In genomic region chr9:96731961-96732511, GRCm38 (mm10) we compare ENCODE assay signal across 8 mouse cellular contexts. TPM values are rescaled to one million over a fixed set of nuclear protein-coding genes. Genes with fewer than 3 reads are reported as not detected.
DNase-seq lines count a peak whose midpoint lies in the region; ATAC-seq and TF ChIP-seq lines count a peak whose summit lies in the region.

No protein-coding gene starts in this region.

- H3K27ac ChIP-seq in layer of hippocampus, adult 2 months, result peak overlapping the region; percentile 89
- H3K27ac ChIP-seq in embryonic facial prominence, embryonic 12.5 days, result no peak overlapping the region
- peak overlapping the region; percentile 91 for H3K27ac ChIP-seq in hindbrain, embryonic 15.5 days (replicated peaks)

- no peak for ATAC-seq in embryonic facial prominence, embryonic 12.5 days (ENCODE audit: insufficient number of reproducible peaks, insufficient read depth, low FRiP score, low TSS enrichment)
- peak; percentile 82 for ATAC-seq in hindbrain, embryonic 15.5 days (ENCODE audit: low FRiP score, low read depth)
- no peak for ATAC-seq in megakaryocyte-erythroid progenitor cell, adult 5-6 weeks (replicated peaks; ENCODE audit: low FRiP score, low TSS enrichment, poor library complexity, severe bottlenecking)

- H3K9ac ChIP-seq in embryonic facial prominence, embryonic 12.5 days, result no peak overlapping the region
- H3K9ac ChIP-seq in hindbrain, embryonic 15.5 days, result peak overlapping the region; percentile 69

- H3K9me3 ChIP-seq in embryonic facial prominence, embryonic 12.5 days, result no peaks in the 10 kb centered on the region
- no peaks in the 10 kb centered on the region for H3K9me3 ChIP-seq in hindbrain, embryonic 15.5 days

- H3K36me3 ChIP-seq in embryonic facial prominence, embryonic 12.5 days, result no peaks in the 10 kb centered on the region
- H3K36me3 ChIP-seq in hindbrain, embryonic 15.5 days, result no peaks in the 10 kb centered on the region

- peak in 1 of 2 experiments; percentile 45 for DNase-seq in layer of hippocampus, adult 2 months (ENCODE audit: low spot score in 2 of 2)
- DNase-seq in layer of hippocampus, adult 9-10 months (ENCODE audit: low spot score), result no peak
- peak; percentile 57 for DNase-seq in retina, embryonic 14.5 days (ENCODE audit: low spot score)
- DNase-seq in spleen, postnatal 36 days (ENCODE audit: low spot score in 2 of 2), result no peak
- DNase-seq in kidney, adult 11 months, result no peak

- H3K4me3 ChIP-seq in layer of hippocampus, adult 2 months, result peak overlapping the region; percentile 59
- no peak overlapping the region for H3K4me3 ChIP-seq in embryonic facial prominence, embryonic 12.5 days
- peak overlapping the region; percentile 44 for H3K4me3 ChIP-seq in hindbrain, embryonic 15.5 days

- H3K27me3 ChIP-seq in embryonic facial prominence, embryonic 12.5 days, result no peaks in the 10 kb centered on the region
- no peaks in the 10 kb centered on the region for H3K27me3 ChIP-seq in hindbrain, embryonic 15.5 days

- TF ChIP-seq CTCF in layer of hippocampus, adult 2 months (conservative IDR thresholded peaks at IDR 0.05), result no peak

- peak overlapping the region; percentile 38 for H3K4me2 ChIP-seq in embryonic facial prominence, embryonic 12.5 days (replicated peaks)
- H3K4me2 ChIP-seq in hindbrain, embryonic 15.5 days, result peak overlapping the region; percentile 59

- H3K4me1 ChIP-seq in embryonic facial prominence, embryonic 12.5 days, result peaks cover 9% of the 10 kb centered on the region
- peaks cover 43% of the 10 kb centered on the region for H3K4me1 ChIP-seq in hindbrain, embryonic 15.5 days (replicated peaks)

- 47% methylated on average over 14 of the region's 14 CpGs for WGBS in embryonic facial prominence, embryonic 12.5 days
- 29% methylated on average over 14 of the region's 14 CpGs for WGBS in hindbrain, embryonic 15.5 days

RNA-seq across cellular contexts. Expression of gene Zbtb38, which starts 20.6 kb away (rescaled TPM):
- total RNA-seq in layer of hippocampus, adult 2 months (2021), result 10 to 100 TPM; 57.9 to 65.3 TPM
- 10.5 and 12.3 TPM in 2 replicates for polyA plus RNA-seq in embryonic facial prominence, embryonic 12.5 days (2016; fragmentation: Nextera tagmentation; extraction: Ambion mirVana)
- polyA plus RNA-seq in hindbrain, embryonic 15.5 days (2015; fragmentation: Nextera tagmentation; extraction: Ambion mirVana), result 41.5 and 46.1 TPM in 2 replicates
- 17.4 and 28.9 TPM in 2 replicates for total RNA-seq in megakaryocyte-erythroid progenitor cell, adult 5-6 weeks (2014; fragmentation: Nextera tagmentation)
- total RNA-seq in megakaryocyte-erythroid progenitor cell, adult 5-6 weeks (2017), result 21.1 and 38.7 TPM in 2 replicates
